Mouse (Mus musculus) intestine, embryonic 16.5 days (tissue): ENCODE results near the gene Akna. TPM values are rescaled to one million over a fixed set of nuclear protein-coding genes. Genes with fewer than 3 reads are reported as not detected.

Experiments used
- ATAC-seq: fragments of 200-750 bp; cut with Nextera tagmentation; 2 replicates; pipeline ENCODE4 v1.8.0; 2017; ENCODE audit warnings: moderate TSS enrichment, moderate library complexity
- H3K27ac ChIP-seq: fragments of 300-500 bp; sonication (generic); 2 replicates; pipeline ENCODE4 v1.5.1; 2014; ENCODE audit warnings: mild to moderate bottlenecking, low read length
- H3K27me3 ChIP-seq: fragments of 300-500 bp; sonication (generic); replicated peaks from 2 replicates; pipeline ENCODE4 v1.6.1; 2014; ENCODE audit warnings: low read length, control low read depth, mixed read lengths; ENCODE audit not compliant: control insufficient read depth, insufficient read depth
- H3K36me3 ChIP-seq: fragments of 300-500 bp; sonication (generic); 2 replicates; pipeline ENCODE4 v1.6.1; 2014; ENCODE audit warnings: low read length, control low read depth; ENCODE audit not compliant: control insufficient read depth, insufficient read depth
- H3K4me1 ChIP-seq: fragments of 300-500 bp; sonication (generic); 2 replicates; pipeline ENCODE4 v1.6.1; 2014; ENCODE audit warnings: low read length, control low read depth, mixed read lengths; ENCODE audit not compliant: control insufficient read depth, insufficient read depth
- H3K4me2 ChIP-seq: fragments of 300-500 bp; sonication (generic); 2 replicates; pipeline ENCODE4 v1.6.1; 2014; ENCODE audit warnings: low read depth, low read length, control low read depth
- H3K4me3 ChIP-seq: fragments of 300-500 bp; sonication (generic); 2 replicates; pipeline ENCODE4 v1.5.1; 2014; ENCODE audit warnings: mild to moderate bottlenecking, low read length
- H3K9ac ChIP-seq: fragments of 300-500 bp; sonication (generic); 2 replicates; pipeline ENCODE4 v1.6.1; 2014; ENCODE audit warnings: low read depth, low read length
- H3K9me3 ChIP-seq: fragments of 300-500 bp; sonication (generic); 2 replicates; pipeline ENCODE4 v1.6.1; 2016; ENCODE audit warnings: low read length, control low read depth; ENCODE audit not compliant: control insufficient read depth
- WGBS: fragments of 180-500 bp; shearing (Covaris S2); extraction: QIAGEN DNeasy Blood & Tissue Kit; methylation state at CpG from one replicate; pipeline ENCODE4 v1.1.7; 2014; 5-methylcytosine and 5-hydroxymethylcytosine counted together
- polyA plus RNA-seq: library from polyadenylated mRNA; unstranded; fragments of >200 nt; fragmentation: Nextera tagmentation; extraction: Ambion mirVana; gene quantifications from 2 replicates; pipeline ENCODE4 v1.2.1, GENCODE M21; 2015

The Akna gene
- polyA plus RNA-seq = 5.3 and 5.4 TPM in 2 replicates

DNA sequence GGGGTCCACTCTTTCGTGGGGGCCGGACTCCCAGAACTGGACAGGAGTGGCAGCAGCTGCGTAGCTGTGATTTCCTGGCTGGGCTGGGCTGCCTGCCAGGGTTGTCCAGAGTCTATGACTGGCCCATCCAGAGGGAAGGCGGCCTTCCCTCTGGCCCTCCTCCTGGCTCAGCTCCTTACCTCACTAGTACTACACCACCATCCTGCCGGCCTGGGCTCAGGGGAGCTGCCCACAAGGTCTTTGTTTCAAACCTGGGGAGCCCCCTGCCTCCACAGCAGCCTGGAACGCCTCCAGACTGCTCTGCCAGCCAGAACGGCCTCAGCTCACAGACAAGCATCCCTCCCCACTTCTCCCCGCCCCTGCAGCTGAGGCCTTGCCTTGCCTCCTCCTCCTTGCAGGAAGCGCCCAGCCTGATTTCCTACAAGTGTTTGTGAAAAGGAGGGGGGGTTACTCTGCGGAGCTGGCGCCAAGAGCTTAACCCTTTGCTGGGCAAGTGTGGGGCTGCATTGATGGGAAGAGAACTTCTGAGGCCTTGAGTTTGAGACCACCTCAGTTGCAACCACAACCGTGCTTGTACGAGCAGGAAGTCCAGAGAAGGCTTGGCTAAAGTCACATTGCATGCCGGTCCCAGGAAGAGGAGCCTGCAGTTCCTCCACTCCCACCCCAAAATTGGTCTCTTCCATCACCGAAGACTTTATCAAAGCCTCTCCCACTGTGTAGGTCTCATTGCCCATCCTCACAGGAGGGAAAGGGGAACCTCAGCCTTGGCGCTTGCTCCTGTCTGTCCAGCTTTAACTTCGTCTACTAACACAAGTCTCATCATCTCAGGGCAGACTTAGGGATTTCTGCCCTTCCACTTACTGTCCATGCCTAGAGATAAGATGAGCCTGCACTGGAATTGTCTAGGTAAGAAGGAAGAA, at the start of gene Akna:
TSS of gene Akna (minus strand) at position 315 of the 920 bp plus-strand sequence.
- peak; percentile 92 for ATAC-seq
- Histone ChIP-seq H3K4me2 (peak within 1 kb of the TSS; percentile 59), H3K27me3 (no peaks in the 10 kb centered on the region), H3K9ac (peak within 1 kb of the TSS; percentile 66), H3K4me1 (peaks cover 47% of the 10 kb centered on the region), H3K9me3 (no peaks in the 10 kb centered on the region), H3K4me3 (peak within 1 kb of the TSS; percentile 43), H3K36me3 (no peaks in the 10 kb centered on the region), H3K27ac (peak within 1 kb of the TSS; percentile 92)
- 12% methylated on average over 16 of the region's 17 CpGs for WGBS

DNA sequence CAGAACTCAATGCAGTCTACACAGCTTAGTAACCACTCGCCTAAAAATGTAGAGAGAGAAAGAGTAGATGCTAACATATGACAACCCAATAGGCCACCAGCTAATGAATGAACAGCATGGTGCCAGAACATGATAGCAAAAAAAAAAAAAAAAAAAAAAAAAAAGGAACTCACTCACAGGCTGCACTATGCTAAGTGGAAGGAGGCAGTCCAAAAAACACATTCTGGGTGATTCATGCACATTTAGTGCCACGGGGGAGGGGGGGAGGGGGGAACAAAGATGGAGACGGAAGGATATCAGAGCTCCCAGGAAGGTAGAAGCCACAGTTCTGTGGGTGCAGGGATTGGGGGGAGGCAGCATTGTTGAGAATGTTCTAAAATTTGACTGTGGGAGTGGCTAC, 49.4 kb upstream of the Akna start:
- H3K27ac ChIP-seq = no peak overlapping the region
- H3K4me2 ChIP-seq = no peak overlapping the region
- H3K9me3 ChIP-seq = peaks cover 4% of the 10 kb centered on the region; the same call in 1 of the 2 replicates
- no peaks in the 10 kb centered on the region for H3K27me3 ChIP-seq
- ATAC-seq = no peak
- H3K9ac ChIP-seq = no peak overlapping the region
- H3K36me3 ChIP-seq = no peaks in the 10 kb centered on the region
- WGBS = 58% methylated on average over 3 of the region's 3 CpGs
- no peaks in the 10 kb centered on the region for H3K4me1 ChIP-seq
- no peak overlapping the region for H3K4me3 ChIP-seq

- Histone ChIP-seq H3K27me3 (no peaks in the 10 kb centered on the region), H3K4me3 (no peak overlapping the region), H3K36me3 (no peaks in the 10 kb centered on the region), H3K9me3 (peaks cover 4% of the 10 kb centered on the region; the same call in 1 of the 2 replicates), H3K9ac (no peak overlapping the region), H3K4me2 (no peak overlapping the region), H3K27ac (no peak overlapping the region), H3K4me1 (no peaks in the 10 kb centered on the region)
- ATAC-seq = no peak
- WGBS = 77% methylated on average over 5 of the region's 5 CpGs
Observed at GRCm38 (mm10) chr4:63450551-63450950, 47.4 kb upstream of the Akna start.

DNA sequence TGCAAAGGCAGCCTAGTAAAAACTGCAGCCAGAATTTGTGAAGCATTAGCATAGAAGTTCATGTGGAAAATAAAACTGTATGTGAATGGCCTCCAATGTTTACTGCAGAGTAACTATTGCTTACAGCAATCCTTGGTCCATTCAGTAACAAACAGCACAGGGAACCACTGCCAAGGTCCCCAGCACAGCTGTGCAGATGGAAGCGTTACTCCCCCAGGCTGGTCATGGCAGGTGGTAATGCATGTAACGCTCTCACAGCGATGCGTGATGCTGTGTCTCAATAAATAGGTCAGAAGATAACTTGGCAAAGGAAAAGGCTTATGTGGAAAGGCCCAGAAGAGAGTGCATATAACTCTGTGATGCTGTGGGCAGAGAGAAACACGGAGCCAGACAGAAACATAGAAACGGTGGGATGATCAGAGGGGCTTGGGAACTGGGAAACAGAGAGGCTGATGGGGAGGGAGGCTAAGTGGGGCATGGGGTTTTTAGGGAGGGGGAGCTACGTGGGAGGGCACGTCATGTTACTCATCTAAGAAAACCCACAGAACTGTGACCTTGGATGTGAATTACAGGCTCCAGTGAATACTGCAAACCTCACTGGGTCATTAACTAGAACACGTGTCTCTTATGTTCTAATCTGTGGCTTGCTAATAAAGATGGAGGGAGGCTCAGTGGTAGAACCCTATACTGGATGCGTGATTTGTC, 41.4 kb upstream of the Akna start:
- H3K27me3 ChIP-seq = no peaks in the 10 kb centered on the region
- no peak overlapping the region for H3K9ac ChIP-seq
- no peak for ATAC-seq
- 83% methylated on average over 10 of the region's 10 CpGs for WGBS
- no peak overlapping the region for H3K4me3 ChIP-seq
- H3K9me3 ChIP-seq = peaks cover 4% of the 10 kb centered on the region; the same call in 1 of the 2 replicates
- no peak overlapping the region for H3K27ac ChIP-seq
- H3K4me1 ChIP-seq = no peaks in the 10 kb centered on the region
- H3K36me3 ChIP-seq = no peaks in the 10 kb centered on the region
- H3K4me2 ChIP-seq = no peak overlapping the region

GRCm38 (mm10) chr4:63443101-63443500, 39.9 kb upstream of the Akna start:
- H3K36me3 ChIP-seq = 0 out of 2 replicates have a peak, but pooled peaks cover 3% of the 10 kb centered on the region
- no peaks in the 10 kb centered on the region for H3K27me3 ChIP-seq
- H3K4me3 ChIP-seq = no peak overlapping the region
- H3K9me3 ChIP-seq = 0 out of 2 replicates have a peak, but pooled peaks cover 4% of the 10 kb centered on the region
- WGBS = 88% methylated on average over 2 of the region's 2 CpGs
- no peak overlapping the region for H3K27ac ChIP-seq
- ATAC-seq = no peak
- no peaks in the 10 kb centered on the region for H3K4me1 ChIP-seq
- no peak overlapping the region for H3K9ac ChIP-seq
- no peak overlapping the region for H3K4me2 ChIP-seq

DNA sequence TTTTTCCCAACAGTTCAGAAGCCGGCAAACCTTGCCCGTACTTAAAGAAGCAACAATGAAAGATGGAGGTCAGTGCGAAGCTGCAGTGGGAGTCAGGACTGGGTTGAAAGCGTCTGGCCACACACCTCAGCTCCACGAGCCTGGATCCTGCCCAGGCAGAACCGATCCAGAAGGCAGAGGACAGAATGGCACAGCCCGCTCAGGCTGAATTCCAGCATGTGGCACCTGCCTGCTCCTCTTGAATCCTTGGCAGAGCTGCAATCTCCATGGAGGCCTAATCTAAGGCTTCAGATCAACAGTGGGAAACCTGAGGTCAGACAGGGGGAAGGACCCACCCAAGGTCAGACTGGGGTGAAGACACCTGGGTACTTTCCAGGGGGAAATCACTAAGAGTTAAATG, 38.5 kb upstream of the Akna start:
- no peak overlapping the region for H3K27ac ChIP-seq
- H3K9me3 ChIP-seq = 0 out of 2 replicates have a peak, but pooled peaks cover 4% of the 10 kb centered on the region
- no peak for ATAC-seq
- WGBS = 90% methylated on average over 7 of the region's 7 CpGs
- no peak overlapping the region for H3K9ac ChIP-seq
- H3K27me3 ChIP-seq = no peaks in the 10 kb centered on the region
- no peak overlapping the region for H3K4me2 ChIP-seq
- H3K4me1 ChIP-seq = no peaks in the 10 kb centered on the region
- H3K4me3 ChIP-seq = no peak overlapping the region
- 0 out of 2 replicates have a peak, but pooled peaks cover 3% of the 10 kb centered on the region for H3K36me3 ChIP-seq

GRCm38 (mm10) chr4:63440262-63440661, 37.1 kb upstream of the Akna start:
- H3K4me3 ChIP-seq = no peak overlapping the region
- H3K4me2 ChIP-seq = no peak overlapping the region
- no peaks in the 10 kb centered on the region for H3K27me3 ChIP-seq
- H3K4me1 ChIP-seq = no peaks in the 10 kb centered on the region
- no peak overlapping the region for H3K27ac ChIP-seq
- WGBS = 57% methylated on average over 7 of the region's 7 CpGs
- H3K9me3 ChIP-seq = 0 out of 2 replicates have a peak, but pooled peaks cover 4% of the 10 kb centered on the region
- H3K36me3 ChIP-seq = 0 out of 2 replicates have a peak, but pooled peaks cover 3% of the 10 kb centered on the region
- H3K9ac ChIP-seq = no peak overlapping the region
- ATAC-seq = no peak

GRCm38 (mm10) chr4:63437968-63438367, 34.8 kb upstream of the Akna start:
- H3K4me3 ChIP-seq = no peak overlapping the region
- 0 out of 2 replicates have a peak, but pooled peaks cover 3% of the 10 kb centered on the region for H3K36me3 ChIP-seq
- H3K4me2 ChIP-seq = no peak overlapping the region
- no peaks in the 10 kb centered on the region for H3K27me3 ChIP-seq
- WGBS = 86% methylated on average over 5 of the region's 5 CpGs
- no peak overlapping the region for H3K9ac ChIP-seq
- no peaks in the 10 kb centered on the region for H3K4me1 ChIP-seq
- 0 out of 2 replicates have a peak, but pooled peaks cover 4% of the 10 kb centered on the region for H3K9me3 ChIP-seq
- peak overlapping the region; percentile 15; the same call in 1 of the 2 replicates for H3K27ac ChIP-seq
- ATAC-seq = no peak
